Mouse (Mus musculus) spleen, adult 2 months (tissue): ENCODE measurements around the gene Ccdc151. TPM values are rescaled to one million over a fixed set of nuclear protein-coding genes. Genes with fewer than 3 reads are reported as not detected.
A peak's percentile ranks its signal among the peaks of the same experiment; 100 is the strongest.

Source experiments
- DNase-seq, 2 experiments: peaks; one replicate each; pipeline versions ENCODE4 v3.0.0 to v3.0.0-alpha.2; 2012 to 2021; ENCODE audit warnings: low spot score in 2 of 2, low read depth in 1 of 2
- H3K27ac ChIP-seq: fragments of 200-500 bp; 2 replicates; pipeline ENCODE4 v1.5.1; 2012; ENCODE audit warnings: low read length, inconsistent platforms; ENCODE audit not compliant: insufficient read depth
- H3K27me3 ChIP-seq: fragments of 200-500 bp; 2 replicates; pipeline ENCODE4 v1.6.1; 2012; ENCODE audit warnings: mild to moderate bottlenecking, moderate library complexity, low read length, inconsistent platforms; ENCODE audit not compliant: control insufficient read depth, insufficient read depth
- H3K36me3 ChIP-seq: fragments of 200-500 bp; 2 replicates; pipeline ENCODE4 v1.6.1; 2012; ENCODE audit warnings: mild to moderate bottlenecking, low read length, inconsistent platforms; ENCODE audit not compliant: control insufficient read depth, insufficient read depth
- H3K4me1 ChIP-seq: fragments of 200-500 bp; 2 replicates; pipeline ENCODE4 v1.6.1; 2011; ENCODE audit warnings: inconsistent platforms; ENCODE audit not compliant: control insufficient read depth, insufficient read depth, insufficient read length
- H3K4me3 ChIP-seq: fragments of 200-500 bp; 2 replicates; pipeline ENCODE4 v1.5.1; 2011; ENCODE audit warnings: mild to moderate bottlenecking, inconsistent platforms; ENCODE audit not compliant: insufficient read depth, insufficient read length; ENCODE audit errors: extremely low read depth
- CTCF ChIP-seq: fragments of 200-500 bp; IDR thresholded peaks from 2 replicates; pipeline ENCODE4 v1.5.1; 2011; ENCODE audit warnings: mild to moderate bottlenecking, inconsistent platforms; ENCODE audit not compliant: insufficient read depth, insufficient read length, insufficient replicate concordance; ENCODE audit errors: extremely low read depth
- POLR2A ChIP-seq: fragments of 200-500 bp; IDR thresholded peaks from 2 replicates; pipeline ENCODE4 v1.6.1; 2011; ENCODE audit warnings: low read depth, low read length, inconsistent platforms
- WGBS: fragments of 180-500 bp; shearing (Covaris S2); methylation state at CpG from one replicate; pipeline ENCODE4 v1.1.7; 2018; 5-methylcytosine and 5-hydroxymethylcytosine counted together
- polyA plus RNA-seq: library from polyadenylated mRNA; depleted of rRNA; stranded (reverse); fragments of >200 nt; gene quantifications from 2 replicates; pipeline ENCODE4 v1.2.3, GENCODE M21; 2012

Gene Ccdc151
- polyA plus RNA-seq, 1 experiment = not detected

- Histone ChIP-seq H3K27ac (no peak overlapping the region), H3K27me3 (peaks cover 13% of the 10 kb centered on the region; the same call in 1 of the 2 replicates), H3K4me3 (no peak overlapping the region), H3K4me1 (peaks cover 6% of the 10 kb centered on the region; the same call in 1 of the 2 replicates), H3K36me3 (no peaks in the 10 kb centered on the region)
- TF ChIP-seq CTCF (no peak), POLR2A (no peak)
- 77% methylated on average over 3 of the region's 3 CpGs for WGBS
- DNase-seq = no peak
Measured at GRCm38 (mm10) chr9:21983911-21984310, 18.5 kb downstream of the Ccdc151 start.

- 90% methylated on average over 4 of the region's 4 CpGs for WGBS
- no peak for DNase-seq
- no peak for TF ChIP-seq CTCF
- TF ChIP-seq POLR2A = no peak
- Histone ChIP-seq H3K36me3 (no peaks in the 10 kb centered on the region), H3K27ac (no peak overlapping the region), H3K27me3 (0 out of 2 replicates have a peak, but pooled peaks cover 1% of the 10 kb centered on the region), H3K4me1 (no peaks in the 10 kb centered on the region), H3K4me3 (no peak overlapping the region)
Measured at GRCm38 (mm10) chr9:21978398-21979128, 23.9 kb downstream of the Ccdc151 start.

GRCm38 (mm10) chr9:21977972-21978371 is 24.5 kb downstream of the Ccdc151 start:
- Histone ChIP-seq H3K27ac (no peak overlapping the region), H3K27me3 (no peaks in the 10 kb centered on the region), H3K4me1 (no peaks in the 10 kb centered on the region), H3K36me3 (no peaks in the 10 kb centered on the region), H3K4me3 (no peak overlapping the region)
- WGBS = 34% methylated on average over 2 of the region's 2 CpGs
- TF ChIP-seq POLR2A = no peak
- TF ChIP-seq CTCF = peak; percentile 64; the same call in 1 of the 2 replicates
- peak in 1 of 2 experiments; percentile 32 for DNase-seq

GRCm38 (mm10) chr9:21977331-21977730 is 25.1 kb downstream of the Ccdc151 start:
- DNase-seq = no peak
- no peak for TF ChIP-seq POLR2A
- TF ChIP-seq CTCF = no peak
- H3K4me1 ChIP-seq = no peaks in the 10 kb centered on the region
- H3K27ac ChIP-seq = no peak overlapping the region
- no peak overlapping the region for H3K4me3 ChIP-seq
- no peaks in the 10 kb centered on the region for H3K27me3 ChIP-seq
- no peaks in the 10 kb centered on the region for H3K36me3 ChIP-seq
- WGBS = 87% methylated on average over 5 of the region's 5 CpGs

- no peak for DNase-seq
- WGBS = 89% methylated on average over 10 of the region's 10 CpGs
- Histone ChIP-seq H3K4me3 (no peak overlapping the region), H3K36me3 (no peaks in the 10 kb centered on the region), H3K4me1 (no peaks in the 10 kb centered on the region), H3K27ac (no peak overlapping the region), H3K27me3 (no peaks in the 10 kb centered on the region)
- TF ChIP-seq POLR2A (no peak), CTCF (no peak)
Measured at GRCm38 (mm10) chr9:21976626-21977175, 25.7 kb downstream of the Ccdc151 start.

- 85% methylated on average over 4 of the region's 4 CpGs for WGBS
Measured at GRCm38 (mm10) chr9:21969304-21969703, 33.1 kb downstream of the Ccdc151 start.

GRCm38 (mm10) chr9:21968883-21969282 is 33.6 kb downstream of the Ccdc151 start:
- H3K27ac ChIP-seq = no peak overlapping the region
- WGBS = 26% methylated on average over 6 of the region's 6 CpGs

More at GRCm38 (mm10) chr9:21969304-21969703, 33.1 kb downstream of the Ccdc151 start:
- H3K4me3 ChIP-seq = no peak overlapping the region
- H3K27ac ChIP-seq = no peak overlapping the region
- H3K27me3 ChIP-seq = no peaks in the 10 kb centered on the region
- H3K36me3 ChIP-seq = no peaks in the 10 kb centered on the region
- no peak for DNase-seq
- no peaks in the 10 kb centered on the region for H3K4me1 ChIP-seq
- TF ChIP-seq CTCF = no peak
- no peak for TF ChIP-seq POLR2A

More at GRCm38 (mm10) chr9:21968883-21969282, 33.6 kb downstream of the Ccdc151 start:
- H3K27me3 ChIP-seq = no peaks in the 10 kb centered on the region
- H3K36me3 ChIP-seq = no peaks in the 10 kb centered on the region
- H3K4me3 ChIP-seq = no peak overlapping the region
- DNase-seq = no peak
- no peak for TF ChIP-seq POLR2A
- TF ChIP-seq CTCF = no peak
- H3K4me1 ChIP-seq = no peaks in the 10 kb centered on the region
